Mouse (Mus musculus) heart, postnatal 4 days (tissue): Measurements from ENCODE around the gene Snx3. TPM values are rescaled to one million over a fixed set of nuclear protein-coding genes. Genes with fewer than 3 reads are reported as not detected.

Source experiments
- DNase-seq: peaks from one replicate; pipeline ENCODE4 v3.0.0; 2021
- total RNA-seq, 2 experiments: library from RNA; stranded (reverse); gene quantifications; 2 replicates each; pipeline ENCODE4 v1.2.3; 2021

Gene Snx3
- 100 to 1,000 TPM; 211 to 223 TPM for total RNA-seq

DNA sequence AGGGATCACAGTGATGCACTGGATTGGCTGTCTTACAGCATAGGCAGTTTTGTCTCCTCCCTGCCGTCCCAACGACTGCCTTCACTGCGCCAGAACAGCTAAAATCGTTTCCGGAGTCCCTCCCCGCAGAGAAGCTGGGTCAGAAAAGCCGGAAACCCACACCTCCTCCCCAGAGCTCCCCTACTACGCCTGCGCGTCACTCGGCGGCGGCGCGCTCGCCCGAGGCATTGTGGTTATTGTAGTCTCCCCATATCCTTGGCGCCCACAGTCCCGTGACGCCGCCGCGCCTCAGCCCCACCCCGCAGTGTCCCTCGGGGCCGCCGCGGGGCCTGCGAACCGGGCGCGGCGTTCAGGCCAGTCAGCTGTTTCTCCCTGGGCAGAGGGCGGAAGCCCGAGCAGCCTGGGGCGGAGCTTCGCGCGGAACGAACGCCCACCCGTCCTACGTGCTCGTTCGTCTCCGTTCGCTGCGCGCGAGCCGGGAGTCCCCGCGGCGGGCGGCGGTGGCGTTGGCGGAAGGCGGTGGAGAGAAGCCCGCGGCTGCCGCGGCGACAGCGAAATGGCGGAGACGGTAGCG lies at the start of gene Snx3:
TSS of gene Snx3 (plus strand) at position 256 of the 574 bp plus-strand sequence.
- DNase-seq: peak; percentile 98

DNA sequence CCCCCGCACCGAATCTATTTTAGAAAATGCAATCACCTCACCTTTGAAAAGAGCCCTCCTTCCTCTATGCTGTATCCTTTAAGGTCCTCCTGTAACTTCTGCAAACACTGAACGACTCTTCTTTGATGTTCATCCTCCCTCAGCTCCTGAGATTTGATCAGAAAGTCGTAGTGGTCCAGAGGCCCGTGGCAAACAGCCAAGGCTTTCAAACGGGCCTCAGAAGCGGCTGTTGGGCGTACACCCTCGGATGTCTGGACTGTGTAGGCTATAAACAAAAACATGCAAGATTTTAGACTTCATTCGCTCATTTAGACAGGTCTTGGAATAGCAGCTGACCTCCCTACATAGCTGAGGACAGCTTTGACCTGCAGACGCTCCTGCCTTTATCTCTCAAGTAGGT lies 47.6 kb upstream of the Snx3 start:
- no peak for DNase-seq

DNA sequence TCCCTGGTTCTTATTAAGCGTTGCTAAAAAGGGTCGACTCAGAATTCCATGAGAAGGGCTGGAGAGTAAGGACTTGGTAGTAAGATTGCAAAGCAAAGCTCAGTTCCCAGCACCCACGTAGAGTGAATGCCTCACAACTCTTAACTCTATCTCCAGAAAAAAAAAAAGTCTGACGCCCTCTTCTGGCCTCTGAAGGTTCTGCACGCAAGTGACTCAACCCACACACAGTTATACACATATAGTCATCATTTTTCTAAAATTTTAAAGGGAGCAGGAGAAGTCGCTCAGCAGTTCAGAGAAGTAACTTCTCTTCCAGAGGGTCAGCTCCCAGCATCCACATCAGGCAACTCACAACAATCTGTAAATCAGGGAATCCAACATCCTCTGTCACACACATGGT lies 47.1 kb upstream of the Snx3 start:
- no peak for DNase-seq

DNA sequence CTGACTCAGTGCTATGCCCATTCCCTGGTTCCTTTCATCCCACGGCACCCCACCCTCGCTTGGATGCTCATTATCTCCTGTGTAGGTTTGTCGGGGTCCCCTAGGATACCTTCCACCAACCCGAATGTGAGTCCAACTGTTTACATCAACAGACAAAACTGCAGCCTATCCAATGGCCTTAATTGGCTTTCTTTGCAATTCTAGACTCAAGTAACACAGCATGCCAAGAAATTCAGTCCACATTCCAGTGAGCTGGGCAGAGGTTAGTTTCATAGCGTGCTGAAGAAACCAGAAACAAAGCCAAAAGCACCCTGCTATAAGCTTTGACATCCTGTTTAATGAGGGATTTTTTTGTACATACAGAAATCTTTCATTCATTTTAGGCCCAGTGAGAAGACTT lies 45.8 kb upstream of the Snx3 start:
- DNase-seq: no peak

DNA sequence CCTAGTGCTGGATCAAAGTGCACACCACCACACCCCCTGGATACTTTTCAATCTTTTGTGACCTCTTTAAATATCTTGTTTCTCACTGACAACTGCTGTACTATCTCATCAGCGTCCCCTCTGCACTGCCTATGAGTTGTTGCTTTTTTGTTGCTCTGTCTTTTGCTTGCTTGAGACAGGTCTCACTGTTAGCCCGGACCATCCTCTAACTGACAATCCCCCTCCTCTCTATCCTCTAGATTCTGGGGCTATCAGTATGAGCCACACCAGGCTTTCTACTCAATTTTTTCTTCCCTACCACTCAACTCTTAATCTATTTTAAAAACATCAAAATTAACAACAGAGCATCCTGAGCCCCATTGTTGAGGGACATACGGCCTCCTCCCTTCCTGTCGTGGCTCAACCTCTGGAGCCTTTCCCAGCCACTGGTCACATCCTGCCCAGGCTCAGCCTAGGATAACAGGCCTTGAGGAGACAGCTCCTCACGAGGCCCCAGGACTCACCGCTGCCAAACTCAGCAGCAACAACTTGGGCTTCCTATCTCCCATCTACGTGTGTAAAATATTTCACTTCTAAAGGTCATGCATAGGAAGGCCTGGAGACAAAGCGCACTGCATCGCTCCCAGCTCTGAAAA lies 44.2 kb upstream of the Snx3 start:
- DNase-seq: peak; percentile 76

DNA sequence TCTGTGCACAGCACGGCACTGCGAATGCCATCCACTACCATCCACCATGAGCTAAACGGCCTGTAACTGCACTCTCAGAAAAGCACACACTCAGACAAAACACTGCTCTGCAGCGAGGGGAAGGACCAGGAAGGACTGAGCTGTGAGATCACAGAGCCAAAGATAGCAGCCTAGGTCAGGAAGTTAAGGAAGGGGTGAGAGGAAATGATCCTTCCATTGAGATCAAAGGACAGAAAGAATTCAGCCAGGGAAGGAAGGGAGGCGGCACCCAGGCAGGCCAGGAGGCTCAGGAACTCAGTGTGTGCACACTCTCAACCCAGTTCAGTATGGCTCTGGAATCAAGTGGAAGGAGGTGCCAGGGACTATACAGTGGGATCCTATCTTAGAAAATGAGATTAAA lies 37.6 kb upstream of the Snx3 start:
- peak; percentile 46 for DNase-seq

DNA sequence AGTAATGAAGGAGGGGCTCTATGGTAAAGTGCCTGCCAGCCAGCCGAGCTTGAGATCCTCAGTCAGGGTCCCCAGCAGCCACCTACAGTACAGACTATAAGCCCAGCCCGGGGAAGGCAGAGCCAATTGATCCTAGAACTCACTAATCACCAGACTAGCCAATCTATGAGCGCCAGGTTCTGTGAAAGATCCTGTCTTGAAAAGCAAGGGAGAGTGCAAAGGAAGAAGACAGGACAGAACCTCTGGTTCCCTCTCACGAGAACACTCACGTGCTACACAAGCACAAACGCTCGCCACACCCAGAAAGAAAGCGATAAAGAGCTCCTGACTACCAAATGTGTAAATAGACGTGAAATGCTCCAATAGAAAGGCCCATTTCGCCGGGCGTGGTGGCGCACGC lies 37.0 kb upstream of the Snx3 start:
- no peak for DNase-seq

DNA sequence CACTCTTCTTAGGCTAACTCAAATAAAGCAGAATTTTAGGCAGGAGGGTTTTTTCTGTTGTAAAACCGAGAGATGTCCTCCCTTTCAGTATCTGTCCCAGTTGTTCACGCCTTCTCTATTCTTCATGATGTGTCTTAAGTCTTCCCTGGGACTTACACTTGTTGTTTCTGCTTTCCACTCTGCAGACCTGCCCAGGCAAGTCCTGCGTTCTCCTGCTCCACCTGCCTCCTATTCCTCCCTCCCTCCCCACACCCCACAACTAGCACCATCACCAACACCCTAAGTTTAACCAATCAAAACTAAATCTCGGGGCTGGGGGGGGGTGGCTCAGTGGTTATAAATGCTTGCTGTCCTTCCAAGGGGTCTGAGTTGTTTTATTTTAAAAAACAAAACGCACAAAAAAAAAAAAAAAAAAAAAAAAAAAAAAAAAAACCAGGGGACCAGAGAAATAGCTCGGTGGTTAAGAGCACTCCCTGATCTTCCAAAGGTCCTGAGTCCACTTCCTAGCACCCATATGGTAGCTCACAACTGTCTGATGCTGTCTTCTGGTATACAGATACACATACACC lies 26.8 kb upstream of the Snx3 start:
- DNase-seq: no peak

DNA sequence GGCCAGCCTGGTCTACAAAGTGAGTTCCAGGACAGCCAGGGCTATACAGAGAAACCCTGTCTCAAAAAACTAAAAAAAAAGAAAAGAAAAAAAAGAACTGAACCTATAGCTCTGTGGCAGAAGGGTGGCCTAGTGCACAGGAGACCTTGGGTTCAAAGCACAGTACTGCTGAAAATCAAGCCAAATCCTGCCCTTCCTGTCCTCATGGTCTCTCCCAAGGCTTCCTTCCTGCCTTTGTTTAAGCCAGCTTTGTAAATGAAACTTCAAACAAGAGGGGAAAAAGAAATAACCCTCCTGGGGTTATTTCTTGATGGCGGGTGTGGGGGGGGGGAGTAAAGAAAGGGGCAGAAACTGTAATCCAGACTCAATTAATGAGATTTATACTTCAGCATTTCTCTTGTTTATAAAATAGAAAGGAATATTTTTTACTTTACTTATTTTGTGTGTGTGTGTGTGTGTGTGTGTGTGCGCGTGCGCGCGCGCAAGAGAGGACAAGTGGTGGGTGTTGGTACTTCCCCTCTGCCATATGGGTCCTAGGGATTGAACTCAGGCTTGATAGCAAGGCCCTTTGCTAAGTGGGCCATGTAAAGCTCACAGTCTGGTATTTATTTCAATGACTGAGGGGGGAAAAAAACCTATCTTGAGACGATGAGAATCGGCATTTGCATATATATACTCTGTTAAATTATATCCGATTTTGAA lies 24.9 kb upstream of the Snx3 start:
- DNase-seq: no peak

DNA sequence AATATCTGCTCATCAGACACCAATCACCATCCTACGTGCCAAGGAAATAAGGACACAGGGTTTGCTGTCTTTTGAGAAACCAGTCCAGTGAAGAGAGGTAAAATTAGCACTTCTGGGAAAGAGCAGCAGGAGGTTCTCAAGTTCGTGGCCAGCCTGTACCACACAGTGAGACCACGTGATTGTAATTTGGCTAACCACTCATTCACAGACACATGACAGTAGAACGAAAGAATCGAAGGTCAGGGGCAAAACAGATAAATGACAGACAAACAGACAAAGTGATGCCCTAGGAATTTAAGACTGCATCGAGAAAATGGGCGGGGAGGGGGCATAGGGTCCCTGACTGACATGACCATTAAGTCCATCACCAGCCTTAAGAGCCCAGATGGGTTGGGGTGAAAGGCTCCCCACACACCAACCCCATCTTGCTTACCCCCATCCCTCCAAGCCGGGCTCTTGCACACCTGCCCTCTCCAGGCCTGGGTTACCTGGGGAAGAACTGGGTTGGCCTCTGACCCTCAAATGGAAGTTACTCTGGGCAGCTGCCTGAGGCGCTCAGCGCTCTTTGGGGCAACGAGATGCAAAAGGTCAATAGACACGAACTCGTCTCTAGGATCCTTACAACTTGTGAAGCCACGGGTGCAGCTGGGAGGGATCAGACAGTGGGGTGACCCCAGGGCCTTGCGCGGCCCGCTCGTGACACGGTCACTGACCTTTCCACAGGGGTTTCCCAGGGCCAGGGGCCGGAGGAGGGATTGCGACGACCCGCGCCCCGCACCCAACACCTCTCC lies 24.1 kb upstream of the Snx3 start:
- DNase-seq: no peak

DNA sequence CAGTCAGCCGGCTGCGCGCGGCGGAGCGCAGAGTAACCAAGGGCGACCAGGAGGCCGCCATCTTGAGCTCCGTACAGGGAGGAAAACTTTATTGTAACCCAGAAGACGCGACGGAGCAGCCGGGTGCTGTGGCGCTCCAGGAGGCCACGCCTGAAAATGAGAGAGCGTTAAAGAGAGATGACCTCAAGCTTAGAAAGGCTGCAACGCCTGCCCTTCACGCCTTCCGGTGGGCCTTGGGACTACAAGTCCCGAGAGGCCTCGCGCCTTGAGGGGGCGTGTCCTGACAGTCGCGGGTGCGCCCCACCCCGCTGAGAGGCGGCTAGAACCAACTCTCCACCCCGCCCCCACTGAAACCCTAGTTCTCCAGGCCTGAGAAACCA lies 23.5 kb upstream of the Snx3 start, which contains the start of gene Afg1l:
TSS of gene Afg1l (minus strand) at position 225 of the 380 bp plus-strand sequence.
- DNase-seq: peak; percentile 97

DNA sequence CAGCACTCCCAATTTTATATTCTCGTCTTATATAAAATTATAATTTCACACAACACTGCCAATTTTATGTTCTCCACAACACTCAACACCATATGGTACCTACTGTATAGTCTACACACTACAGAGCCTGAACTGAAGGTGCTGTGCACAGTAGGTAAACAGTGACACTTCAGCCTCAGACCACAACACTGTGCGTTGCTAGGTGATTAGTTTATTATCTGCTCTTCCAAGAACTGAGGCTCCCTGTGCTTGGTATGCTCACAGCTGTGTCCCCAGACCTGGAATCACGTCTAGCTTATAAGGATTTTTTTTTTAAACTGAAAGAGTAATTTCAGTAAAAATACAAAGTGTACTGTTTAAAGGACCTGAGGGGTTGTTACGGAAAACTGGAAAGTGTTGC lies 21.1 kb upstream of the Snx3 start:
- no peak for DNase-seq

DNA sequence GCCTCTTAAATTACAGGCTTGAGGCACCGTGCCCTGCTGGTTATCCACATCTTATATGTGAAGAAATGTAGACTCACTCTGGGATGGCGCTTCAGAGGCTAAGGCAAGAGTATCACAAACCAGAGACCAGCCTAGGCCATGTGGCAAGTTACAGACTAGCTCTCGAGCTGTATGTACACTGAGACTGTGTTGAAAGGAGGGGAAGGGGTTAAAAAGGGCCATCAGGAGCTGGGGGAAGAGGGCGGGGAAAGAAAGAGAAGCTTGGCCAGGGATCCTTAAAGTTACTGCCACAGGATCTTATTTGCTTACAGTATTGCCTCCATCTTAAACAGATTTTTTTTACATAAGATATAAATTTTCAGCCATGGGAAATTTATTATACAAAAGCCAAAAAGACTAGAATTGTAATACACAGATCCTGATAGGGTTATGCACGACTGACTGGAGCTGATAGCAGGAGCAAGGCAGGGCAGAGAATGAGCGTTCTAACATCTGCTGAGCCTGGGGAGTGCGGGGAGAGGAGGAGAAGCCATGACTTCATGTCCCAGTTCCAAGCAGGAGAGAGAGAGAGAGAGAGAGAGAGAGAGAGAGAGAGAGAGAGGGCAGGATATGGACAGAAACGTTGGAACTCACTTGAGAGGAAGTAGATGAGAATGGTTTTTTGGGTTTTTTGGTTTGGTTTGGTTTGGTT lies 13.1 kb upstream of the Snx3 start:
- no peak for DNase-seq

DNA sequence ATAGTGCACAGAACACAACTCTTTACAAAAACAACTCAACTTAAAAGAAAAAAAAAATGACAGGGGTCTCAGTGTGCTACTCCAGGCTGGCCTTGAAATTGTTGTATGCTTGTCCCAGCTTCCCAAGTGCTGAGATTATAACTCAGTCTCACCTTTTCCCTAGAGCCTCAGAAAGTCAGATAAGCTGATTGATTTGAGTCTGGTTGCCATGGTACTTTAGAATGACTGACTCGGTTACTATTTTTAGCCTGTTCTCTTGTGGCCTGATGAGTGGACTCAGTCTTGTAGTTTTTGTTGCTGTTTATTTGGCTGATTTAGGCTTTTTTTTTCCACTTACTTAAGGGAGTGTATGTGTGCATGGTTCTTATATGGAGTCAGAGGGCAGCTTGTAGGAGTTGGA lies 10.7 kb upstream of the Snx3 start:
- DNase-seq: no peak

DNA sequence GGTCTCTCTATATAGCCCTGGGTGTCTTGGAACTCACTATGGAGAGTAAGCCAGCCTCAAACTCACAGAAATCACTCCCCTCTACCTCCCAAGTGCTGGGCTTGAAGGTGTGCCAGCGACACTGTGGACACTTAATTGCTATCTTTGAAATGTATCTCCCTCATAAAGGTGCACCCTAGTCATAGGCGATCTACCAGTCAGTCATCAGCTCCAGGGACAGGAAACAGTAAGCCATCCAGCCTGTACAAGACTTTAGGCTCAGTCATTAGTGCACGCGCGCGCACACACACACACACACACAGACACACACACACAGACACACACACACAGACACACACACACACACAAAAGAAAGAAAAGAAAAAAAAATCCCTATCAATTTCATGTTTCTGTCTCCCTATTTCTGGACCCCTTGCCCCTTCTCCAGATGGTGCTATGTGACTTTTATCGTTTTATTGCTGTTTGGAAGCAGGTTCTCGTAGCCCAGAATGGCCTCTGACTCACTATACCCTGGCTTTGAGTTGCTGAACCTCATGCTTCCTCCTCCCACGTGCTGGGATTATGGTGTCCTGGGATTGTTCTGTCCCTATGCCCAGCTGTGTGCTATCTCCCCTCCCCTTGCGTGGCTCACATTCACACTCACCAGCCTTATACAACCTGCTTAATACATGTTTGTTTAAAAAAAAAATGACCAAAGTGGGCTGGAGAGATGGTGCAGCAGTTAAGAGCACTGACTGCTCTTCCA lies 9.6 kb upstream of the Snx3 start:
- DNase-seq: no peak

DNA sequence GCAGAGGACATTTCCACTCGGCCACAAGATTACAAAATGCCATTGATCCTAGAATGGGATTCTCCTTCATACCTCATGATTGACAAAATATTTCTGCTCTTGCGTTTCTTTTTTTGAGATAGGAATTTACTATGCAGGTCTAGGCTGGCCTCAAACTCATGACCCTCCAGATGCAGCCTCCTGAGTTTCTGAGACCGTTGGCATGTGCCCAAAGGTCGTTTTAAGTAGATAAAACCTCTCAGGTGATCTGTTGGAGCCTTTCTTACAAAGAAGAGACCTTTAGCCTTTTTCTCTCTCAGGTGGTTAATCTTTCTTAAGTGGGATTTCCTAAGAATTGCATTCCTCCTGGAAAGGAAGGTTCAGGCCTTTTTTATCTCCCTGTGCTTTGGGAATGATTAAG lies 8.8 kb upstream of the Snx3 start:
- no peak for DNase-seq

DNA sequence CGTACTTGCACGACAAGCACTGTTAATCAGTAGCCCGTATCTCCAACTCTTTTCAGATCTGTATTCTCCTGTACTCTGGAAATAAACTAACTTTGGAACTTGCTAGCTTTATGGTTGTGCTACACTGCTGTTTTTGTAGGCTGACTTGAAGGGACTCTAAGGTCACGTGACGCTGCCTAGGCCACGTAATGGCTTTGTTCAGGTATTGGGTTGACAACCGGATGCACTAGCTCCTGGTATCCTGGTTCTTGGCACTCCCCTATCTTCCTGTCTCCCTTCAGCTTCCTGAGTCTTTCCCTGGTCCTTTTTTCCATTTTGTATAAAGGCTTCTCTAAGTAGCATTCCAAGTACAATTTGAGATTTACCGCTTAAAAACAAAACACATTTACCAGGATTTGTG lies 1.2 kb upstream of the Snx3 start:
- no peak for DNase-seq

DNA sequence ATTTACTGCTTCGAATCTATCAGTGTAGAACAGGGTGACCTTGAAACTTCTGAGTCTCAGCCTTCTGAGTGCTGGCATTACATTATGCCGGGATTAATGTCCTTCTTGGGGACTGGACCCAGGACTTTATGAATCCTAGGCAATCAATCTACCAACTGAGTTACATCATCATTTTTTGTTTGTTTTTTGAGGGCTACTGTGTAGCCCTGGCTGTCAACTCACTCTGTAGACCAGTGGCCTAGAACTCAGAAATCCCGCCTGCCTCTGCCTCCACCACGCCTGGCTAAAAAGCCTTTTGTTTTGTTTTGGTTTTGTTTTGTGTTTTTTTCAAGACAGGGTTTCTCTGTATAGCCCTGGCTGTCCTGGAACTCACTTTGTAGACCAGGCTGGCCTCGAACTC lies 669 bp upstream of the Snx3 start:
- DNase-seq: no peak

DNA sequence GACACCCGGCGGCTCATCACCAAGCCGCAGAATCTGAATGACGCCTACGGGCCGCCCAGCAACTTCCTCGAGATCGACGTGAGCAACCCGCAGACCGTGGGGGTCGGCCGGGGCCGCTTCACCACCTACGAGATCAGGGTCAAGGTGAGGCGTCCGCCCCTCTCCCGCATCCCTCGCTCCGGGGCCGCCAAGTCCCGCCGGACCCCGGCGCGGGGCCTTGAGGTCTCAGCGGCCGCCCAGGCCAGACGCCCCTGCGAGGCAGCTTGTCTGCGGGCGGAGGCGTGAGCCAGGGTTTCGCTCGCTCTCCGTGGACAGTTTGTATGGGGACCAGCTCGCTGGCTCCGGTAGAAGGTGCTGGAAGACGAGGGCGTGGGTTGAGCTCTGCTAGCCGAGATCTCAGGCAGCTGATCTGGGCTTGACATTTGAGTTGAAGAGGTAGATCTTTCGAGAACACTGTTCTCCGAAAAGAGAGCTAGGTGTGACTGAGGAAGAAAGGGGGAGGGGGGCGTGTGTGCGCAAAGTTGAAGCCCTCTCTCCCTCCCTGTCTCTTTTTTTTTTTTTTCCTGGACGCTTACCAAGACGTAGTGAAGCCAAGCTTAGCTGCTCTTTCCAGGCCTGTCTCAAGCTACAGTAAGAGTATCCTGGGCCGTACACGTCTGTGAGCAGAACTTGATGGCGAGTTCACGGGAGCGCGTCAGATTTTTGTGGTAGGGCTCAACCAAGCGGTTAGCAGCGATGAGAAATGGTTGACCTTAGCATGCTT lies 700 bp downstream of the Snx3 start:
- DNase-seq: peak; percentile 68

DNA sequence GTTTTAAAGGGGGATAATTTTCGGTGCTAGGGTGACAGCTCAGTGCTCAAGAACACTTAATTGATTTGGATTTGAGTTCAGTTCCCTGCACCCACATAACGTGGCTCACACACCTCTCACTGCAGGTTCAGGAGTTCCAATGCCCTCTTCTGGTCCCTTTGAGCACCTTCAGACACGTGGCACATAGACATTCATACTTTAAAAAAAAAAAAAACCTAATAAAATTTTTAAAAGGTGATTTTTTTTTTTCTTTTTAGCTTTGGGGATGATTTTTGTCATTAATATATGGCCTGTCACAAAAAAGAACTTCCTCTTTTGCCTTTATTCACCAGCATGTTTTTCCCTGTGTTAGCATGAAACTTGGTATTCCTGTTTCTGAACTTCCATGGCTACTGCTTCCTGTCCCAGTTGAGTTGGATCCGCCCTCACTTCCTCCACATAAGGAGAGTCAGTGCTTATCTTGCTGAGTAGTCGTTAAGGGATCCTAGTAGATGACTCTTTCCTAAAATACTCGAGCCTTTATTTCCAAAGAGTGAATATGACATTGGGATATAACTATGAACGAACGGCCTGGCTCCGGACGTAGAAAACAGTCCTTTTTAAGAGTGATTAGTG lies 2.4 kb downstream of the Snx3 start:
- DNase-seq: no peak
